8 mouse cellular contexts compared by ENCODE assay signal in the genomic region with DNA sequence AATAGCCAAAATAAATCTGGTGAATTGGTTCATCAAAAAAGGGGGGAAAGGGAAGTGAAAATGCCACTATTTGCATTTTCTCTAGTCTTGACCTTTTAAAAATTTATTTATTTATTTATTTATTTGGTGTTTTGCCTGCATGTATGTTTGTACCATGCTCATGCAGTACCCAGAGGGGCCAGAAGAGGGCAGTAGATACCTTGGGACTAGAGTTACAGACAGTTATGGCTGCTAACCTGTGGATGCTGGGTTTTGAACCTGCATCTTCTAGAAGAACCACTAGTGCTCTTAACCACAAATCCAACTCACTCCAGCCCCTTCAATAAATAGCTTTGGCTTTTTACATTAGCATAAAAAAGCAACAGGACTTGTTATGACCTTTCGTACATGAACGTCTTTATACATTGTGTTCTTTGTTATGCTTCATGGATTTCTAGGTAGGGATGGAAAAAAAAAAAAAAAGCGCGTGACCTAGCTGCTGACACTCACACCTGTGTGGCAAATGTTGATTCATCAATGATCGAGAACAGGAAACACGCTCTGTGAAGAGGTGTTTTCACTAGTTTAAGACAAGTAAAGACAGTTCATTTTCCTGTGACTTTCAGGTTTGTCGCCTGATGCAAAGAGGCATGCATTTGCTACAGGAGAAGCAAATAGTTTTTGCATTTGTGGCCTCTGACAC. TPM values are rescaled to one million over a fixed set of nuclear protein-coding genes. Genes with fewer than 3 reads are reported as not detected.
DNase-seq lines count a peak whose midpoint lies in the region.

No protein-coding gene starts in this region.

- DNase-seq in B cell, adult 2 months = peak; percentile 95 to 96
- DNase-seq in ES-CJ7 (ENCODE audit: low read depth, low spot score) = peak; percentile 84
- peak; percentile 69 for DNase-seq in c-Kit-positive CD71-positive TER-119-positive erythroid progenitor cells, embryonic 14.5 days (ENCODE audit: low spot score)
- peak; percentile 48 to 67 for DNase-seq in frontal cortex, postnatal 14 days (ENCODE audit: low spot score in 2 of 2)
- DNase-seq in large intestine, adult 2 months (ENCODE audit: low read depth, low spot score) = peak; percentile 4
- peak; percentile 71 to 76 for DNase-seq in lung, adult 18-20 months
- peak; percentile 73 to 76 for DNase-seq in right cerebral cortex, adult 2 months (ENCODE audit: low spot score in 2 of 2)
- peak; percentile 78 for DNase-seq in urinary bladder, postnatal 14 days (ENCODE audit: low spot score)

- 88% methylated on average over 7 of the region's 7 CpGs for WGBS in large intestine, adult 2 months

RNA-seq across cellular contexts. Expression of gene Emb, which starts 9.8 kb away (rescaled TPM):
- polyA plus RNA-seq in large intestine, adult 2 months (2012; rRNA removed) = 3.8 and 6.6 TPM in 2 replicates

RNA-seq across cellular contexts. Expression of gene Gm17509, which starts 22.3 kb away (rescaled TPM):
- not detected in 2 replicates for polyA plus RNA-seq in large intestine, adult 2 months (2012; rRNA removed)

Comparison
In these comparisons a context has a peak if more than half of its experiments do, and no peak if none do; other contexts are left out.
1. Peak in every context shown above with its lines: DNase-seq.
2. DNase-seq: peak in every context shown above with its lines; median percentile 96 in B cell, adult 2 months; 84 in ES-CJ7; 78 in urinary bladder, postnatal 14 days; 74 in right cerebral cortex, adult 2 months; 74 in lung, adult 18-20 months; 69 in c-Kit-positive CD71-positive TER-119-positive erythroid progenitor cells, embryonic 14.5 days; 58 in frontal cortex, postnatal 14 days; 4 in large intestine, adult 2 months.